Mouse (Mus musculus) A20 (cell line): ENCODE data around the gene Psma6.
"Not testable (repeated sequence)": the region's sequence is repeated elsewhere in the genome, so short reads cannot be mapped to it uniquely, and the experiment has no call there.

Experiments used
- DNase-seq: peaks from one replicate; pipeline ENCODE4 v3.0.0-alpha.2; 2011; ENCODE audit warnings: low read depth, low spot score

Psma6 gene

GRCm38 (mm10) chr12:55392733-55393577, 8.9 kb downstream of the Psma6 start:
- DNase-seq: no peak

DNA sequence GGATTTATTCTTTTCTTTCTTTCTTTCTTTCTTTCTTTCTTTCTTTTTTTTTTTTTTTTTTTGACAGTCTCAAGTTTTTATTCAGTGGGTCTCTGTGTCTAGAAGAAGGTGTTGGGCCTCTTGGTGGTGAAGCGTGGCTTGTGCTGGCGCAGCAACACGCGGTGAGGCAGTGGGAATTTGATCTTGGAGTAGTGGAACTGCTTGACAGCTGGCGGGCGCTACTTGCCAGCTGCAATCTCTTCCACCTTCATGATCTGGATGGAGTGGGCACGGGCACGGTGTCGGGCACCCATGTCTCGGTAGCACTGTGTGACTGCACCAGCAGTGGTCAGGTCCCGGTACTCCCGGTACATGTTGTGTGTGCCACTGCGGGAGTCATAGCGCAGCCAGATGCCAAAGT, 11.6 kb downstream of the Psma6 start:
- DNase-seq: not testable (repeated sequence)

DNA sequence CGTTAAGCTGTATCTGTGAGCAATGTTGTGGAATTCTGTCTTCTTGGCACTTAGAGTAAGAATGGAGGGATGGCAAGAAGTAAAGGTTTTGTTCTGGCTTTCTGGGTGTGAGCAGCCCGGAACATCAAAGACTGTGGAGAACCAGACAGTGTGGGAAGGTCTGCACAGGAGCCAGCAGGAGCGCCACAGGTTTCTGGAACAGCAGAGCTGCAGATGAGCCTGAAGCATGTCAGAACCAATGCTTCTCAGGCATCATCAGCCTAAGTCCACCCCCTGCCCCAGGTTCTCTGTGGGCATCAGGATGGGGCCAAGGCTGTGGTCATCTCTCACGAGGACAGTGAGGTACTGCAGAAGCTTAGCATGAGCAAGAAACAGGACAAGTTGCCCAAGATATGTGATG, 12.5 kb downstream of the Psma6 start:
- DNase-seq: no peak

GRCm38 (mm10) chr12:55397544-55398239, 13.7 kb downstream of the Psma6 start:
- peak; percentile 44 for DNase-seq

GRCm38 (mm10) chr12:55398240-55399127, 14.5 kb downstream of the Psma6 start:
- peak; percentile 99 for DNase-seq

DNA sequence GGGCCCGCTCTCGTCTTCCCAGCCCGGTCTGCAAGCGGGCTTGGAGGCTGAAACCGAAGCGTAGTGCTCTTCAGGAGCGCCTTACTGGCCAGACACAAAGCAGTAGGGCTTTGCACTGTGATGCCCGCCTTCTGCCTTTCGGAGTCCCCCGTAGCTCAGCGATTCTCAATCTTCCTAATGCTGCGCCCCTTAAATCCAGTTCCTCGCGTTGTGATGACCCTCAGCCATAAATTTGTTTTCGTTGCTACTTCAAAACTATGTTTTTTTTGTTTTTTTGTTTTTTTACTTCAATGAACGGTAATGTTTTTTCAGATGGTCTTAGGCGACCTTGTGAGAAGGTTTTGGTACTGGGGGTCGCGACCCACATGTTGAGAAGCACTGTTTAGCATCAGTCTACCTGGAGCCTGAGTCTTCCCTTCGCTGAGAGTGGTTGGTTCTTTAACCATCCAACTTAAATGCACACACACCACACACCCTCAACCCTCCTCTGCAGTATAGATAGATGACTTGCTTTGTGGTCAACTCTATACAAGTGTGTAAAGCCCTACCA, 15.2 kb downstream of the Psma6 start:
- no peak for DNase-seq

DNA sequence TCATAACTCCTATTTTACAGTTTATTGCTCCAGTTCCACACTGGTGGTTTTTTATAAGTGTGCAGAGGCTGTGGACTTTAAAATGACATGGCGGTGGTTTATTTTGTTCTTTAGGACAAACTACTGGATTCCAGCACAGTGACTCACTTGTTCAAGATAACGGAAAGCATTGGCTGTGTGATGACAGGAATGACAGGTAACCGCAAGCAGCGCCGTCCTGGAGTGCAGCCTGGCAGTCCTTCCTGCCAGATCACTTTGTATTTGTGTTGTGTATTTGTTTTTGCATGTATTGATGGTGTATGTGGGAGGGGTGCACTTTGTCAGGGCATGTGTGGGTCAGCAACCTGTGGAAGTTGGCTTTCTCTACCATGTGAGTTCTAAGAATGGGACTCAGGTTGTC, 23.9 kb downstream of the Psma6 start:
- DNase-seq: no peak

GRCm38 (mm10) chr12:55415255-55415654, 31.2 kb downstream of the Psma6 start:
- DNase-seq: no peak

DNA sequence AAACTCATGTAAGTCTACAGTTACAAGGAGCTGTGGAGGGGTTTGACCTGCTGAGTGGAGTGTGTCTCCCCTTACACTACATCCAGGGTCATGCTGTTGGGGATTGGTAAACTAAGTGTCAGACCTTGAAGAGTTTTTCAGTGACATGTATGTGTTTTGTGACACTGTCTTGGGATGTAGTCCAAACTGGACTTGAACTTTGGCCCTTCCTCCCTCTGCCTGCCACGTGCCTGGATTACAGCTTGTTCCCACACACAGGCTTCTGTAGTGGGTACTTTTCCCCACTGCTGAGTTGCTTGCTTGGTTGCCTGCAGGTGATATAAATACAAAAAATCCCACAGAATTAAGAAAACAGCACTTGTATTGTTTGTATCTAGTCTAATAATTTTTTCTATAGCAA, 31.7 kb downstream of the Psma6 start:
- no peak for DNase-seq

DNA sequence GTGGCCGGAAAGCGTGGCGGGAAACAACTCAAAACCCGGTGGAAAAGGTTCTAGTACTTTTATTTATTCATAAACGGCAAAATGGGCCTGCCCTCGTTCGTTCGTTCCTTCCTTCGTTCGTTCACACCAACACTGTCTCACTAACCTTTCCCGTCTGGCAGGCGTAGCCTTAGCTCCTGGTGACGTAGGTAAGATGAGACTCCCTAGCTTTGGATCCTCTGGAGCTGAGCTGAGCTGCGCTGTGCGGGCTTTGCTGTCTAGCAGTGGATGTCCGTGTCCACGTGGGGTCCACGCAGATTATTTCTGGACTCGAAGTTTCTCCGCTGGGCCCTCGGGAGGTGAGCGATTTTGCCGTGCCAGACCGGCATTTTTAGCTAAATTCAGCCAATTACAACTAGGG, 36.2 kb downstream of the Psma6 start:
- no peak for DNase-seq

DNA sequence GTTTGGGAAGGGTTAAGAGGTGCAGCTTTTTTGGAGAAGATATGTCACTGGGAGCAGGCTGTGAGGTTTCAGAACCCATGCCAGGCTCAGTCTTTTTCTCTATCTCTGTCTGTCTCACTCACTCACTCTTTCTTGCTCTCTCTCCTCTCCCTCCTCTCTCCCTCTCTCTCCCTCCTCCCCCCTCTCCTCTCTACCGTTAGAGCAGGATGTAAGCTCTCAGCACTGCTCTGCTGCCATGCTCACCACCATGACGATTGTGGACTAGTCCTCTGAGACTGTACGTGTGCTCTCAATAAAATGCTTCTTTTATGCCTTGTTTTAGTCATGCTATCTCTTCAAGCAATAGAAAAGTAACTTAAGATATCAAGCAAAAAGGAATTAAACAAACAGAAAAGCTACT, 38.0 kb downstream of the Psma6 start:
- DNase-seq: no peak

DNA sequence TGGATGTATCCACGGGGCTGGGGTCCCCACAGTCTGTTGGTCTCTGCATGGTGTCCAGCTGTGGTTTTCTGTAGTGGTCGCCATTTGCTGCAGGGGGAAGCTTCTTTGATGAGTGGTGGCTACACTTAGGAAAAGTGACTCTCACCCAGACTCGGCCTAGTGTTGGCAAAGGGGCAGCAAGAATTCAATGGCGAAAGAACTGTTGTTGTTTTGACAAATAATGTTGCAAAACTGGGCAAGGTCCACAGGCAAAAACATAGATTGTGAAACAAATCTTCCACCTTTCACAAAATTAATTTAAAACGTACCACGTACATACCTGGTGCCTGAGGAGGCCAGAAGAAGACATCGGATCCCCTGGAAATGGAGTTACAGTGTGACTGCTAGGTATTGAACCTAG, 42.3 kb downstream of the Psma6 start:
- DNase-seq: no peak

DNA sequence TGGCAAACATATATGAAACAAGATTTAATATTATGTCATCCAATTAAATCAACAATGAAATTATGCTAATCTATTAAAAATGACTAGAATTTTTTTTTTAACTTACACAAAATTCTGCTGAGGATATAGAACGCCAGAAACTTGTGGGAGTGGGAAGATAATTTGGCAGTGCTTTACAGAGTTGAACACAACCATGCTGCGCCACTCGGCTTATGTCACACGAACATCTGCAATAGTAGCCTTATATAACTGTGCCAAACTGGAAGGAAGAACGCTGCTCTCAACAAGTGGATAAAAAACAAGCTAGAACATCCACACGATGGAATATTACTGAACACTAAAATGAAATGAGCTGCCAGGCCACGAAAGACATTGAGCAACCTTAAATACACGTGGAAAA, 45.2 kb downstream of the Psma6 start:
- no peak for DNase-seq

- no peak for DNase-seq
These were observed 45.9 kb downstream of the Psma6 start for GRCm38 (mm10) chr12:55429956-55430355.

GRCm38 (mm10) chr12:55432284-55432919, 48.4 kb downstream of the Psma6 start:
- DNase-seq: no peak

GRCm38 (mm10) chr12:55432920-55433284, 48.9 kb downstream of the Psma6 start:
- no peak for DNase-seq

DNA sequence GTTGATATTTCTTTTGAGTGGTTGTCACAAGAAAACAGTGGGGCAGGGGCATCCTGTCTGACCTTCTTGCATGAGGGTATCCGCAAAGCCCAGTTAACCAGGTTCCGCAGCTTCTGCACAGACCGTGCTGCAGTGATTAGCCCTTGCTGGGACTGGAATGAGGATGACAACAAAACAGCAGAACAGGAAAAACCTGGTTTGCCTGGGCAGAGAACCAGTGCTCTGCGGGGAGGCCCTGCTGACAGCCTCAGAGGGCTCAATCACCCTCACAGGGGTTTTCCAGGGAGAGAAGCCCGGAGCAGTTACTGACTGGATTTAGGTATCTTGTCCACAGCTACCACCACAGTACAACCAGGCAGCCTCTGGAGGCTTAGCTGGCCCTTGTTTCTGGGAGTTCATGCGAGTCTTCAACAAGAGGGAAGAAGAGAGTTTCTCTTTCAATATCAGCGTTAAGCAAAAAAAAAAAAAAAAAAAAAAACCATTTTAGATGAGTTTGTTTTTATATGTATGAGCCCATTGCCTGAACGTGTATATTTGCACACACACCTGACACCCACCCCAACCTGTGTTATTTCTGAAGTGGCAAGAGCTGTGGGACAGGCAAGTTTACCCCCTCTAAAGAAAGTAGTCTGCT, 49.9 kb downstream of the Psma6 start:
- peak; percentile 76 for DNase-seq

DNA sequence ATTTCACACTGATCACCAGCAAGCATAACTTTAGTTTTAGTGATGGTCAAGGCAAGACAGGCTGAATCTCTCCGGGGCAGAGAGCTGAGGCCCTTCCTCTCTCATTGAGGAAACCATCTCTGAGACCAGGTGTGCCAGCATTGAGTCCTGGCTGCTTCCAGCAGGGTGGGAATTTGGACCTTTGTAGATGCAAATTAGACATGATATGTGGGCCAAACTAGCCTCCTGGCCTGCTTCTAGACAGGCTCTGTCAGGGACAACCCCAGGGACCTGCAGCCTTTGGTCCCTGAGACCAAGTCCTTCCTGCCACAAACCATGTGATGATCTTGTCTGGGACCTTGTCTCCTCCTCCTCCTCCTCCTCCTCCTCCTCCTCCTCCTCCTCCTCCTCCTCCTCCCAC, 51.1 kb downstream of the Psma6 start:
- peak; percentile 50 for DNase-seq

GRCm38 (mm10) chr12:55437122-55437826, 53.3 kb downstream of the Psma6 start:
- no peak for DNase-seq

- no peak for DNase-seq
These were observed 54.0 kb downstream of the Psma6 start for GRCm38 (mm10) chr12:55438058-55438457.
